Mouse (Mus musculus): ENCODE measurements around the gene Prpf8. TPM values are rescaled to one million over a fixed set of nuclear protein-coding genes. Genes with fewer than 3 reads are reported as not detected.

The Prpf8 gene
- polyA plus RNA-seq, 1 experiment, result 35.4 TPM

DNA sequence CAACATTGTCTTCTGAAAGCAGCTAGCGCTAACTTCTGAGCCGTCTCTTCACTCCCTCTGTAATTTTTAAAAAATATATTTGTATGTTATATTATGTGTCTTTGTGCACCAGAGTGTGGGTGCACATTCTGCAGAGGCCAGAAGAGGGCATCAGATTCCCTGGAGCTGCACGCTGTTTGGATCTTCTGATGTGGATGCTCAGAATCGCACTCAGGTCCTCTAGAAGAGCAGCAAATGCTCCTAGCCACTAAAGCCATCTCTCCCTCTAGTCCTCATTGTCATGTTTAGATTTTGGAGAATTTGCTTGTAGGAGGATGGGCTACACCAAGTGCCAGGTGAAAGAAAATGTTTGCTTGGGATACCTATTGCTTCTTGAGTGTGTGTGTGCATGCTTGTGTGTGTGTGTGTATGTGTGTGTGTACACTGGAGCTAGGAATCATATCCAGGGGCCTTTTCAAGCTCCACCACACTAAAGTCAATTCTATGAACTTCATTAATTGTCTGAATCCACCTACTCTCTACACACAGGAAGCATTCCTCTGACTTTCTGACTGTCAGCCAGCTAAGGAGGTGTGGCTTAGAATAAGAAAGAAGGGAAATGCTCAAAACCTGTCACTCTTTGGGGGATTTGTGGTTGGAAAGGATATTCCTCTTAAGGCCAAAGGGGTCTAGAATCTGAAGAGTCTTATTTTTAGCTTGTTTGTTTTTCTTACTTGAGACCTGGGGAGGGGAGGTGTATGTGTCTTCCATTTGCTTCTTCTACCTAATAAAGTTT lies 19.7 kb upstream of the Prpf8 start:
- H3K4me1 ChIP-seq (ENCODE audit: control insufficient read depth, insufficient read depth, low read length), result no peaks in the 10 kb centered on the region; the same call in 1 of the 2 replicates
- no peak for TF ChIP-seq POLR2A (IDR thresholded peaks at IDR 0.05; ENCODE audit: borderline replicate concordance, control insufficient read depth, low read depth, low read length)
- TF ChIP-seq CTCF (IDR thresholded peaks at IDR 0.05; ENCODE audit: control insufficient read depth, insufficient read depth, low read length), result peak; percentile 32; the same call in 1 of the 2 replicates
- no peak overlapping the region for H3K4me3 ChIP-seq (replicated peaks; ENCODE audit: control insufficient read depth, low read depth, low read length)
- WGBS, result 95% methylated on average over 4 of the region's 4 CpGs
- H3K27ac ChIP-seq (ENCODE audit: control insufficient read depth, insufficient read depth, low read depth, low read length, poor library complexity), result no peak overlapping the region

DNA sequence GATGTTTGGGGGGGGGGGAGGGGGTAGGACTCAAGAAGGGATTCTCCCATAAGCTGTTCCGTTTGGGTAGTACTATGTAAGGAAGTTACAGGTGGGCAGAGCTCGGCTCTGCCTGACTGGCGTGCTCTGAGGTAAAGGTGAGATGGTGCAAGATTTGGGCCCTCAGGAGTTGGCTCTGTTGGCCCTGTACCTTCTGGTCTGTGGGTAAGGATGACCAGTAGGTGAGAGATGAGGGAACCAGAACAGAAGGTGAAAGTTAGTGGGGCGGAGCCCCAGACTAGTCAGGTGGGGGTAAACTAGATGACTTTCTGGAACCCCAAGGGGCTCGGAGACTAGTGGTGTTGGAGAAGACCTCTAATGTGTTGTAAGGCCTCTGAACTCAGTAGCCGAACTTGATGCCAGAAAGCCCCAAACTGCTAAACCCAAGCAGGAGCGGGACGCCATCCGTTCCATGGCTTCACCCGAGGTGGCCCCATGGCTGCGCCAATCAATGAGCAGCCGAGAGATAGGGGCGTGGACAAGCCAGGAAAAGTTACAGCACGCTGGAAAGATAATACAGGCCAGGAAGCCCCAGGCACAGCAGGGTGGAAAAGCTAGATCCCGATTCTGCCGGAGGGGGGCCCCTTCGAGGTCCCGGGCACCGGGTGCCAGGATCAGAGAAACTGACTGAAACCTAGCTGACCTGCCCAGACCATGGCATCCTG lies 19.0 kb upstream of the Prpf8 start:
- H3K4me3 ChIP-seq (replicated peaks; ENCODE audit: control insufficient read depth, low read depth, low read length), result peak overlapping the region; percentile 48
- WGBS, result 18% methylated on average over 19 of the region's 19 CpGs
- H3K27ac ChIP-seq (ENCODE audit: control insufficient read depth, insufficient read depth, low read depth, low read length, poor library complexity), result no peak overlapping the region
- TF ChIP-seq POLR2A (IDR thresholded peaks at IDR 0.05; ENCODE audit: borderline replicate concordance, control insufficient read depth, low read depth, low read length) (no peak), CTCF (IDR thresholded peaks at IDR 0.05; ENCODE audit: control insufficient read depth, insufficient read depth, low read length) (no peak)
- no peaks in the 10 kb centered on the region; the same call in 1 of the 2 replicates for H3K4me1 ChIP-seq (ENCODE audit: control insufficient read depth, insufficient read depth, low read length)

DNA sequence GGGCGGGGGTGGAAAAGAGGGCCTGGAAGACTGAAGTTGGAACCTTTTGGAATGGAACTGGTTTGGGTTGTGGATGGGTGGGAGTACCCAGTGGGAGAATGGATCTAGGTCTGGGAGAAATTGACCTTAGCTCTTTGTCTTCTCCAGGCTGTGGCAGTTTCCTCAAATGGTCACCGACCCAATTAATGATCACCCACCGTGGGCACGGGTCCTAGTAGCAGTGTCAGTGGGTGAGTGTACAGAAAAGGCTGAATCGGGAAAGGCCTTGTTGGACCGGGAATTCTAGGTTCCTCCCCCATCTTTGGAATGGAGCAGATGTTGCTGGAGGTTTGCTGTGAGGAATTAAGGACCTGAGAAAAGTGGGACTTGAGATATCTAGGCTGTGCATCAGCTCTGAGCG lies 18.2 kb upstream of the Prpf8 start:
- Histone ChIP-seq H3K27ac (ENCODE audit: control insufficient read depth, insufficient read depth, low read depth, low read length, poor library complexity) (no peak overlapping the region), H3K4me1 (ENCODE audit: control insufficient read depth, insufficient read depth, low read length) (no peaks in the 10 kb centered on the region; the same call in 1 of the 2 replicates), H3K4me3 (replicated peaks; ENCODE audit: control insufficient read depth, low read depth, low read length) (peak overlapping the region; percentile 48)
- 39% methylated on average over 7 of the region's 7 CpGs for WGBS
- TF ChIP-seq CTCF (IDR thresholded peaks at IDR 0.05; ENCODE audit: control insufficient read depth, insufficient read depth, low read length), result no peak
- no peak for TF ChIP-seq POLR2A (IDR thresholded peaks at IDR 0.05; ENCODE audit: borderline replicate concordance, control insufficient read depth, low read depth, low read length)

DNA sequence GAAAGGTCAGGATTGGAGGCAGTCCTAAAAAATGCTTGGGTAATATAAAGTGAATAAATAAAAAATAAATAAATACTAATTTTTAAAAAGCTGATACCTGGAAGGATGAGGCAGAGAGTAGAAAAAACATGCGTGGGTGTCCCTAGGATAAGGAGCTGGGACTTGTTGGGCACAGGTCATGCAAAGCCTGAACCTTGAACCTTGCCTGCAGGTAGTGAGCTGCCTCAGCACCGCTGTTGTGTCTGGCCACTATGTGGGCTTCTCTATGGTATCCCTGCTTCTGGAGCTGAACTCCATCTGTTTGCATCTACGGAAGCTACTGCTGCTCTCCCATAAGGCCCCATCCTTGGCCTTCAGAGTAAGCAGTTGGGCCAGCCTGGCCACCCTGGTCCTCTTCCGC lies 17.4 kb upstream of the Prpf8 start:
- Histone ChIP-seq H3K27ac (ENCODE audit: control insufficient read depth, insufficient read depth, low read depth, low read length, poor library complexity) (no peak overlapping the region), H3K4me1 (ENCODE audit: control insufficient read depth, insufficient read depth, low read length) (no peaks in the 10 kb centered on the region; the same call in 1 of the 2 replicates), H3K4me3 (replicated peaks; ENCODE audit: control insufficient read depth, low read depth, low read length) (no peak overlapping the region)
- TF ChIP-seq POLR2A (IDR thresholded peaks at IDR 0.05; ENCODE audit: borderline replicate concordance, control insufficient read depth, low read depth, low read length) (no peak), CTCF (IDR thresholded peaks at IDR 0.05; ENCODE audit: control insufficient read depth, insufficient read depth, low read length) (no peak)
- 96% methylated on average over 4 of the region's 4 CpGs for WGBS

DNA sequence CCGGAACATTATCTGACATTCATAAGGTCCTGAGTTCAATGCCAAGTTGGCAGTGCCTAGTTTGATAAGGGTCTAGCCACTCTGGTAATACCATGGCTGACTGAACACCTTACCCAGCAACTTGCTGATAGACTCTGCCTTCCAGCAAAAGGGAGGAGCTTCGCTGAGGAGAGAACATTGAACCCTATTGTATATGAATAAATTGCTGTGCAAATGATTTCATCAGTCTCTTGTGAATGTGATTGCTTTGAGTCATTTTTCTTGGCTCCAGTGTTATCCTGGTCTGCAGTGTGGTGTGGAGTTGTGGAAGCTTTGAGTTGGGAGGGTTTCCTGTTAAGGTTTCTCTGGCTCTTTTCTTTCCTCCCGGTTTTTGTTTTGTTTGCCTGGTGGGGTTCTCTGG lies 15.9 kb upstream of the Prpf8 start:
- Histone ChIP-seq H3K4me3 (replicated peaks; ENCODE audit: control insufficient read depth, low read depth, low read length) (no peak overlapping the region), H3K27ac (ENCODE audit: control insufficient read depth, insufficient read depth, low read depth, low read length, poor library complexity) (no peak overlapping the region), H3K4me1 (ENCODE audit: control insufficient read depth, insufficient read depth, low read length) (no peaks in the 10 kb centered on the region; the same call in 1 of the 2 replicates)
- WGBS, result 75% methylated on average over 3 of the region's 3 CpGs
- no peak for TF ChIP-seq CTCF (IDR thresholded peaks at IDR 0.05; ENCODE audit: control insufficient read depth, insufficient read depth, low read length)
- no peak for TF ChIP-seq POLR2A (IDR thresholded peaks at IDR 0.05; ENCODE audit: borderline replicate concordance, control insufficient read depth, low read depth, low read length)

DNA sequence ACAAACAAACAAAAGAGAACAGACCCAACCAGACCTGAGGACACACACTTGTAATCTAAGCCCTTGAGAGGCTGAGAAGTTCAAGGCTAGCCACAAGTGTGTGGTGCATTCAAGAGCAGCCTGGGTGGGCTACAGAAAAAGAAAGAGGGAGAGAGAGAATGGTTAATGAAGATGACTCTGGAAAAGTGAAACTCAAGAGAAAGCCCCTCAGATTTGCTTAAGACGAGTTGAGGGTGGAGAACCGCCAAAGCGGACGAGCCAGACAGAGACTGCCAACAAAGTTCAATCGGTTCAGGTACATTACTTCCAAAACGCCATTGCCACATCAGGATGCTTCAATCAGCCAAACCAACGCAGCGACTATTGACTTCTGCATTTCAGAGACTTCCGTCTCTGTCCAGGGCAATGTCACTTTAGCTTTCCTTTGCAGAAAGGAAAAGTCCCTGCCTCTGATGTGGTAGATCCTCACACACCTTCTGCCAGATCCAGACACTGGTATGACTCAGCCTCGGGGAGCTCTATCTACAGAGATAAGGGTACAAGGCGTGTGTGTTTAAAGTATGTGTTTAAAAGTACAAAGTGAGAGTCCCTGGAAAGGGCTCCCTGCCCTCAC lies 14.0 kb upstream of the Prpf8 start:
- TF ChIP-seq CTCF (IDR thresholded peaks at IDR 0.05; ENCODE audit: control insufficient read depth, insufficient read depth, low read length), result no peak
- no peak for TF ChIP-seq POLR2A (IDR thresholded peaks at IDR 0.05; ENCODE audit: borderline replicate concordance, control insufficient read depth, low read depth, low read length)
- Histone ChIP-seq H3K4me1 (ENCODE audit: control insufficient read depth, insufficient read depth, low read length) (no peaks in the 10 kb centered on the region; the same call in 1 of the 2 replicates), H3K27ac (ENCODE audit: control insufficient read depth, insufficient read depth, low read depth, low read length, poor library complexity) (no peak overlapping the region), H3K4me3 (replicated peaks; ENCODE audit: control insufficient read depth, low read depth, low read length) (no peak overlapping the region)
- 31% methylated on average over 11 of the region's 11 CpGs for WGBS

DNA sequence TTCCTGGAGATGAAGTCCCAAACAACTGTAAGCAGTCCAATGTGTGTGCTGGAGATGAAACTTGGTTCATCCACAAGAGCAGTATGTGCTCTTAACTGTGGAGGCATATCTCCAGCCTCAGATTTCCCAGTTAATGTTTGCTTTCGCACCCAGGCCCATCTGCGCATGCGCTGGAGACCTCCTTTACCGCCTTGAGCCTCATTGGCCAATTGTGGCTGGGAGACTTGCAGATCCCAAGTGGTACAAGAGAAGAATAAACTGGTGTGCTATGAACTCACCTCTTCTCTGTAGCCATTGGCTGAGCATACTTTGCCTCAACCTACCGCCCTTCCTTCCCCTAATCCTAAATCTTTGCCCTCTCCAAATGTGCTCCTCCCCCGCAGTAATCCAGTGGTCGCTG lies 13.2 kb upstream of the Prpf8 start:
- Histone ChIP-seq H3K27ac (ENCODE audit: control insufficient read depth, insufficient read depth, low read depth, low read length, poor library complexity) (no peak overlapping the region), H3K4me1 (ENCODE audit: control insufficient read depth, insufficient read depth, low read length) (no peaks in the 10 kb centered on the region; the same call in 1 of the 2 replicates), H3K4me3 (replicated peaks; ENCODE audit: control insufficient read depth, low read depth, low read length) (no peak overlapping the region)
- WGBS, result 92% methylated on average over 7 of the region's 7 CpGs
- no peak for TF ChIP-seq CTCF (IDR thresholded peaks at IDR 0.05; ENCODE audit: control insufficient read depth, insufficient read depth, low read length)
- no peak for TF ChIP-seq POLR2A (IDR thresholded peaks at IDR 0.05; ENCODE audit: borderline replicate concordance, control insufficient read depth, low read depth, low read length)

DNA sequence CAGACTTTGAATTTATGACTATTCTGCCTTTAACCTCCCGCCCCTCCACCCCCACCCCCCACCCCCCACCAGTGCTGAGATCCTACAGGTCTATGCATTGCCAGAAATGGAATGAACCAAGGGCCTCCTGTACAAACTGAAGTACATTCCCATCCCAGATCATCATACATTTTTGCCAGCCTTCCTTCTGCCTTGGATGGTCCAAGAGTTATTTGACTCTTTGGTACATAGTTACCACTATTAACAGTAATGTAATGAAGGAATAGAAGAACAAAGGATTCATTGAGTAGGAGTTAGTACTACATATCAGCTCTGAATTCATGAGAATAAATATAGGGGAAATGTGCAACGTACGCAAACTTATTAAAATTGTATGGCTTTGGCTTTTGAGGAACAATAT lies 424 bp upstream of the Prpf8 start:
- no peak overlapping the region for H3K4me3 ChIP-seq (replicated peaks; ENCODE audit: control insufficient read depth, low read depth, low read length)
- WGBS, result 21% methylated on average over 3 of the region's 3 CpGs

More for the DNA sequence above, 424 bp upstream of the Prpf8 start:
- no peak for TF ChIP-seq CTCF (IDR thresholded peaks at IDR 0.05; ENCODE audit: control insufficient read depth, insufficient read depth, low read length)
- no peak for TF ChIP-seq POLR2A (IDR thresholded peaks at IDR 0.05; ENCODE audit: borderline replicate concordance, control insufficient read depth, low read depth, low read length)
- no peak overlapping the region for H3K27ac ChIP-seq (ENCODE audit: control insufficient read depth, insufficient read depth, low read depth, low read length, poor library complexity)
- peaks cover 4% of the 10 kb centered on the region for H3K4me1 ChIP-seq (ENCODE audit: control insufficient read depth, insufficient read depth, low read length)
